Mouse (Mus musculus) T-cell, adult 2 months (primary cell): ENCODE measurements around the gene Hint1.
A peak's percentile ranks its signal among the peaks of the same experiment; 100 is the strongest.
"Not testable (repeated sequence)": the region's sequence is repeated elsewhere in the genome, so short reads cannot be mapped to it uniquely, and the experiment has no call there.

Experiments
- DNase-seq: peaks from one replicate; pipeline ENCODE4 v3.0.0; 2022; ENCODE audit warnings: low spot score

Hint1 gene

DNA sequence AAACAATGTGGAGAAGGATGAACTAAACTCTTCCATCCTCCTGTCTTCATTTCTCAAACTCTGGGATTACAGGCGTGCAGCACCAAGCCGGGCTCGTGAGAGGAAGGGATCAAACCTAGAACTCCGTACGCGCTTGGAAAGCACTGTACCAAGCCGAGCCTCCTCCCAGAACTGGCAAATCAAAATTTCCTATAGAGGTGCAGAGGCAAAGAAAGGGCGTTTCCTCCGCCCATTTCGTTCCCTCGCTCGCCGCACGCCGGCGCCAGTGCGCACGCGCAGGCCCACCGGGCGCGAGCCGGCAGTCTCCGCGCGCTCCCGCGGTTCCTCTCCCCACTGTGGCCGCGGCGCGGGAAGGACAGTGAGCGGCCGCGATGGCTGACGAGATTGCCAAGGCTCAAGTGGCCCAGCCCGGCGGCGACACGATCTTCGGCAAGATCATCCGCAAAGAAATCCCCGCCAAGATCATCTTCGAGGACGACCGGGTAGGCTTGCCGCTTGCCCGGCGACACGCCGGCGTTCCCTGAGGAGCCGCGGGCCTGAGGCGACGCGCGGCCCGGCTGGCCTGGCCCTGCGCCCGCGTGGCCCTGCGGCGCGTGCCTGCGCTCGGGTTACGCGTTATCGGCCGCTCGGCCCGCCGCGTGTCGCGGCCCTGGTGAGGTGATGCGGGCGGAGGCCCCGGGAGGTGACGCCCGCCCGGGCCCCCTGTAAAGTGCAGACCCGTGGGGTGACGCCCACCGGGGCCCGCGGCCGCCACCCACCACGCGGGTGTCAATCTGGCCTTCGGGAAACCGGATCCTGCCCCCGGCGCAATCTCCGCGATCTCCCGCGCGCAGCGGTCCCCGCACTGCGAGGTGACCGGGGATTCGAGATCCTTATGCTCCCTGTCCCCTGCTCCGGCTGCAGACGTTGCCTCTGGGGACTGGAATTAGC is at the start of gene Hint1:
Hint1 (plus strand) TSS at position 265 of the 930 bp plus-strand sequence.
- peak; percentile 88 for DNase-seq

GRCm38 (mm10) chr11:54817449-54817848 is 48.7 kb upstream of the Hint1 start:
- DNase-seq = no peak

DNA sequence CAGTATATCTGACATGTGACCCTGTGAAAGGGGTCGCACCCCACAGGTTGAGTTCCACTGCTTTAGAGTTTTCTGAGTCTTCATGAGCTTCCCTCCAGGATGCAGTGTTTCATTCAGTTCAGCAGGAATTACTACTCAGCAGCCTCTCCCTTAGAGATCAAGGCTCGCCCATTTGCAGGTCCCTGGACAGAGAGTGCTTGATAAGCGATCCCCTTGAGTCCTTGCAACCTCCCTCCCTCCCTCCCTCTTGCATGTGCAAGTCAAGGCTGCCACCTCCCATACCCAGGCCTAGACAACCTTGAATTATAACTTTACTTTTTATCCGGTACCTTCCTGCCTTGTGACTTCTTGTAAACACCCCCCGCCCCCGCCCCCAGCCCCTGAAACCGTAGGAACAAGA is 46.7 kb upstream of the Hint1 start:
- DNase-seq = no peak

DNA sequence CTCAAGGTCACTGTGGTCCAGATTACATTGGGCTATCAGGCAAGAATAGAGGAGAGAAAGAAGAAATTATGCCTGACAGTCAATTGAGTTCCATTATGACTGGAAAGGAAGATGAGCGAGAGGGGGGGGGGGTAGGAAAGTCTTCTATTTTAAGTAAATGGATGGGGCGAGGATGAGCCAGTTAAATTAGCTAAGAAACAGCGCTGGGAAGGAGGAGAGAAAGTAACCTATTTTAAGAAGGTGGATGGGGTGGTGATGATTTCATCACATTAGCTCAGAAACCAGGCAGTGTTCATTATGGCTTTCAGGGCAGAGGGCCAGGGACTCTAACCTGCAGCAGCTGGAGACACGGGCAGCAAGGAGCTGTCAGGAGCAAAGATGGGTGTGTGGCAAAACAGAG is 42.7 kb upstream of the Hint1 start:
- no peak for DNase-seq

- DNase-seq = no peak
These were observed 40.4 kb upstream of the Hint1 start for GRCm38 (mm10) chr11:54825774-54826173.

DNA sequence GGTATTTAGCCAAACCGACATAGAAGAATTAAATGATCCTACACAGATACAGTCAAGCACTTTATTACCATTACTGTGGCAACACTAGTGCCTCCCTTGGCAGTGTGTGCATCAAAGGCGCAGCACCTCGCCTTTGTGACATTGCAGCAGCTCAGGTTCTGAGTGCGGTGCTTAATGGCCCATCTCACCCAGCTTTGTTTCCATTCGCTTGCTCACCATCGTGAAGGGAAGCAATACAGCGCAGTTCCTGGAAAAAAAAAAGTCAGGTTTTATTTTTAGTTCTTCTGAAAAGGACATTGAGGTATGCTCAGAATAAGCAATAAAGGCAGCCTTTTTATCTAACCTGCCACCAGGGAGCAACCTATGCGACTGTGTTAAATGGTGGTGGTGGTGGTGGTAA is 39.4 kb upstream of the Hint1 start:
- no peak for DNase-seq

- no peak for DNase-seq
These were observed 32.4 kb upstream of the Hint1 start for GRCm38 (mm10) chr11:54833833-54834232.

DNA sequence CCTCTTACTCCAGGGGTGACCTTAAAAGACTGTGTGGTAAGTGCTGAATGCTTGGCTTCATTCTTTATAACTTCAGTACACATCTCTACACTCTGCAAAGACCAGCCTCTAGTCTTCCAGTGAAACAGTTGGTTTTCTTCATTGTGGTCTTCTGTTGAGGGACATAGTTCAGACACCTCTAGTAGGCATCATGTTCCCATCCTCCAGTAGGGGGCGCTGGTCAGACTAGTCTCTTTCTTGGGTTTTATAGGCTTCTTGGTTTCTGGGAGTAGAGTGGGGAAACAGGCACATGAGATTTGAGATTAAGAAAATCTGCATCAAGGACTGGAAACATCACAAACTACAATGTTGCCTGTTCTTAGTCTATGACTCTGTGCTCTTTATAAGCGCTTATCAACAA is 31.6 kb upstream of the Hint1 start:
- DNase-seq = peak; percentile 51

GRCm38 (mm10) chr11:54836106-54836505 is 30.1 kb upstream of the Hint1 start:
- DNase-seq = no peak

DNA sequence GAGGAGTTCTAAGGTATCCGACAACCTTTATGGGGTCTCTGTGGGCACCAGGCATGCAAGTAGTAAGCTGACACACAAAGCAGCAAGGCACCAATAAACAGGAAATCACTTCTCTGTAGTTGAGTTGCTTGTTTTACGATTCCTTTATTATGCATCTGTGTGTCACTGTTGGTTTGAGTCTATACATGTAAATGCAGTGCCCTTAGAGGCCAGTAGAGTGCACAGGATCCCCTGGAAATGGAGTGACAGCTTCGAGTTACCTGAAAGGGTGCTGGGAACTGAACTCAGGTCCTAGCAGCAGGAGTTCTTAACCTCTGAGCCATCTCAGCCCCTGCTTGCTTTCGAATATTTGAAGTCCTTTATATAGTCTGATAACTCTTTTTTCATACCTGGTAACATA is 26.5 kb upstream of the Hint1 start:
- DNase-seq = no peak

DNA sequence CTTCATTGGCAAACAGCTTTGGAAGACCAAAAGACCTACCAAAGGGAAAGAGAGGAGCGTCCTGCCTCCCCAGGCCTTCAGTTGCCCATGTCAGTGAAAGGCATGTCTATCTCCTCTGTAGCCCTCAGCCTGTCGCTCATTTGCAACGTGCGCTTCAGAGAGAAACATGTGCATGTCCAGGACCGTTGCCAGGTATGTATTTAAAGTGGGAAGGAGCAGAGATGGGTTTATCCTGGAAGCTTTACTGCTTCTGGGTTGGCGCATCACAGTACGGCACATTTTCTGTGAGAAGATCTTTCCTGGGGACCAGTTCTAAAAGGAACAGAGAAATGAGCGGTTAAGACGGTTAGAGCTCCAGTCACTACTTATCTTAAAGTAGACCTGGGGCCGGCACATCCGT is 25.3 kb upstream of the Hint1 start:
- no peak for DNase-seq

GRCm38 (mm10) chr11:54844424-54844823 is 21.8 kb upstream of the Hint1 start:
- DNase-seq = peak; percentile 77

DNA sequence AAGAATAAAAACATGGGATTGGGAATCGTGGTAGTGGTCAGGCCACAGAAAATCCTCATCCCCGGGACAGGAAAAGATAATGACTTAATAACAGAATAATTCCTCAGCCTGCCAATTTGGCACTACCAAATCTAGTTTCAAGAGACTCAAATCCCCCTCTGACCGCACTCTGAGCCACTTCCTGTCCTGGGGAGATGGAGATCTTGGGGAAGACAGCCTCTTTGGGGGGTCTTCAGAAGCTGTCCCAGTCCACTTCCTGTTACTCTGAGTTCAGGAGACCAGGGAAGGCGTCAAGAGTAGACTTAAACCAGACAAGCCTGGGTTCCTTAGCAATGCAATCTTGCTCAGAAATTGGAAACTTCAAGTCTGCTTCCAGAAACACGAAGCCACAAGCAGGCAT is 21.2 kb upstream of the Hint1 start:
- DNase-seq = peak; percentile 16

DNA sequence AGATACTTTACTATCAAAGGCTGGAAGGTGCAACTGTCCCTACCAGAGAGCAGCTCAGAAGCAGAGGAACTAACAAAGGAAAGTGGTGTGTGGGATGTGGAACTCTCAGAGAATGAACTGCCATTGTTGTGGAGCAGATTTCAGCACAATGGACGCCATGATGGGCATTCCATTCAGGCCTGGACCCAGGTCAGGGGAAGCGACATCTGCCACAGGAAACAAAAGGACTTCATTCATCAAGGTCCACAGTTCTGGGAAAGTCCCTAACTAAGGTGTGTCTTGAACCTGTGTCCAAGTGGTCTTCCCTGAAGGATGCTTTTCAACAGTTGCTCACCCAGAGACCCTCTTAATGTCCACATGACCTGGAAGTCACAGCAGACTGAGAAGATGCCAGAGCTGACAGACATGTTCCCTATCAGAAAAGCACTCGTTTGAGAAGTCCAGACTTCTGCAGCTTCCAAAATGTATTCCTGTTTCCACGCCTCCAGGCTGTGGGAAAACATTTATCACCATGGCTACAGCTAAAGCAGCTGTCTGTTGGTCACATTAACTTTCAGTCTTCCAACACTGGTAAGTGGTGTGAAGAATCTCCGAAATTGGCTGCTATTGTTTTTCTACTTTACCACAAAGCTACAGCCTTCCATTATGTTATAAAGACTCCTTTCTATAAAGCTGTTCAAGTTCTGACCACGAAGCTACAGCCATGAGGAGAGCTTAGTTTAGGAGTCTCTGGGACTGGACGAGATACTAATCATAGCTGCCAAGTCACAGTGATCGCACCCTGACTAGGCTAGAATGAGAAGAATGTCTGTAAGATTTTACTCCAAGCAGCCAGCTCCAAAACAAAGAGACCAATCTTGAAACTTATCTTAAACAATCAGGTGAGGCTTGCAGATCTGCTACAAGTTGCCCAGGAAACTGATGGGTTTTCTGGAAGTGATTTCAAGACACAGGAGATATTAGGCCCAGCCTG is 20.4 kb upstream of the Hint1 start:
- no peak for DNase-seq

- peak; percentile 48 for DNase-seq
These were observed 16.0 kb upstream of the Hint1 start for GRCm38 (mm10) chr11:54849961-54850758.

DNA sequence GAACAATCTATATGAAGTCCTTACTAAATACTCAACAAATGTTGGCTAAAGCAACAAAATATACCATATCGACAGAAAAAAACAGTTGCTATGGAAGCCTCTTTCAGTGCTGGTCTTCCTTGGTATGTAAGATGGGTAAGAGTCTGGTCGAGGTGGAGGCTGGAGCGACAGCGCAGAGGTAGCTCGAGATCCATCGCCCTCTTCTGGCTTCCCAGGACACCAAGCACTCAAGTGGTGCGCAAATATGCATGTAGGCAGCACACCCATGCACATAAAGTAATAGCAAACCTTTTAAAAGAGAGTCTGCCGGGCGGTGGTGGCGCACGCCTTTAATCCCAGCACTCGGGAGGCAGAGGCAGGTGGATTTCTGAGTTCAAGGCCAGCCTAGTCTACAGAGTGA is 14.5 kb upstream of the Hint1 start:
- no peak for DNase-seq

DNA sequence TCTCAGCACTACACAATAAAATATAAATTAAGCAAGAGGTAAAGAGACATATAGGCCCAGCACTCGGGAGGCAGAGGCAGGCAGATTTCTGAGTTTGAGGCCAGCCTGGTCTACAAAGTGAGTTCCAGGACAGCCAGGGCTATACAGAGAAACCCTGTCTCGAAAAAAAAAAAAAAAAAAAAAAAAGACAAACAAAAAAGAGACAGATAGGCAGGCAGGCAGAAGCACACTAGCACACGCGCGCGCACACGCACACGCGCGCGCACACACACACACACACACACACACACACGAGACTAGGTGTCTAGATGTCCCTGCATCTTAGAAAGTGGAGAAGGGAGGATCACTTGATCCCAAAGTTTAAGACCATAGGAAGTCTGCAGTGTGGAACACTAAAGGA is 7.3 kb upstream of the Hint1 start:
- not testable (repeated sequence) for DNase-seq

DNA sequence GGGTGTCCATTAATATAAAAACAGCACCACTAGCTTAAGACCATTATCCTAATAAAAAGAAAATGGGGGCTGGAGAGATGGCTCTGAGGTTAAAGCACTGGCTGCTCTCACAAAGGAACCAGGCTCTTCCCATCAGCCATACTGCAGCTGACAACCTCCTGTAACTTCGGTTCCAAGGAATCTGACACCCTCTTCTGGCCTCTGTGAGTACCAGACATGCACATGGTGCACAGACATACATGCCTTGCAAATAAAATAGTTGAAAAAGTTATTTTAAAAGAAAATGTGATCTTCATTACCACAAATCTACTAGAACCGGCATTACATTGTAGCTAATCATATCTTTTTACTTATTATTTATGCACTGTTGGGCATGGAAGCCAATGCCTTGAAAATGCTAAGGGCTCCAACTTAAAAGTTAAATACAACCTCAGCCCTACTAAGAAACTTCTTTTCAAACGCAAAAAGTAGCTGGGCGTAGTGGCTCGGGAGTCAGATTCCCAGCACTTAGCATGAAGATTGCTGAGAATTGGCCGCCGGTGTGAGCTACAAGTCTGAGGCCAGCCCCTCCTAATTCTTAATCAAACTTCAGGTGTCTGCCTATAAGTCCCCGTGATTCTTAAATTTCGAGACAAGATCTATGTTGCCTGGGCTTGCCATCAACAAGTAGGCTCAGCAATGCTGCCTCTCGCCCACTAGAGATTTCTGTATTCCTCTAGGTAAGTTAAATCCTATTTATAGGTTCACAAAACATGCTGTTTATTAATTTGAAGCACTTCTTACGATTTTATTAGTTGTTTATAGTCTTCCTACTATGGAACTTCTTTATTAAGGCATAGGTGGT is 6.6 kb upstream of the Hint1 start:
- peak; percentile 45 for DNase-seq

GRCm38 (mm10) chr11:54860256-54861038 is 5.7 kb upstream of the Hint1 start, which contains the start of gene Lyrm7:
Gene Lyrm7 (minus strand): TSS chr11:54860916.
- DNase-seq = peak; percentile 99
